Mouse (Mus musculus) forebrain, embryonic 13.5 days (tissue): ENCODE measurements at regions not wholly inside any gene's neighbourhood (a gene's known extent, or its start where the extent isn't known, plus 50 kb on each side); places are given as distances from the start of the nearest gene placed in this dataset.
A peak's percentile ranks its signal among the peaks of the same experiment; 100 is the strongest.
"Not testable (repeated sequence)": the region's sequence is repeated elsewhere in the genome, so short reads cannot be mapped to it uniquely, and the experiment has no call there.

Experiments used
- ATAC-seq: fragments of 200-750 bp; cut with Nextera tagmentation; 2 replicates; pipeline ENCODE4 v1.8.0; 2017
- H3K27ac ChIP-seq: fragments of 300-500 bp; sonication (generic); 2 replicates; pipeline ENCODE4 v1.5.1; 2015; ENCODE audit warnings: inconsistent platforms, mild to moderate bottlenecking, moderate library complexity
- H3K27me3 ChIP-seq: fragments of 300-500 bp; sonication (generic); 2 replicates; pipeline ENCODE4 v1.6.1; 2015; ENCODE audit warnings: mild to moderate bottlenecking, inconsistent platforms
- H3K36me3 ChIP-seq: fragments of 300-500 bp; sonication (generic); 2 replicates; pipeline ENCODE4 v1.6.1; 2015; ENCODE audit warnings: mild to moderate bottlenecking, inconsistent platforms; ENCODE audit not compliant: poor library complexity, severe bottlenecking
- H3K4me1 ChIP-seq: fragments of 300-500 bp; sonication (generic); 2 replicates; pipeline ENCODE4 v1.6.1; 2015; ENCODE audit warnings: inconsistent platforms
- H3K4me2 ChIP-seq: fragments of 300-500 bp; sonication (generic); 2 replicates; pipeline ENCODE4 v1.6.1; 2015; ENCODE audit warnings: inconsistent platforms, mild to moderate bottlenecking, moderate library complexity
- H3K4me3 ChIP-seq: fragments of 300-500 bp; sonication (generic); 2 replicates; pipeline ENCODE4 v1.5.1; 2015; ENCODE audit warnings: mild to moderate bottlenecking, inconsistent platforms
- H3K9ac ChIP-seq: fragments of 300-500 bp; sonication (generic); 2 replicates; pipeline ENCODE4 v1.6.1; 2015; ENCODE audit warnings: mild to moderate bottlenecking, inconsistent platforms
- H3K9me3 ChIP-seq: fragments of 300-500 bp; sonication (generic); replicated peaks from 2 replicates; pipeline ENCODE4 v1.6.1; 2016; ENCODE audit warnings: inconsistent platforms
- WGBS: fragments of 180-500 bp; shearing (Covaris S2); methylation state at CpG from one replicate; pipeline ENCODE4 v1.1.7; 2015; 5-methylcytosine and 5-hydroxymethylcytosine counted together

DNA sequence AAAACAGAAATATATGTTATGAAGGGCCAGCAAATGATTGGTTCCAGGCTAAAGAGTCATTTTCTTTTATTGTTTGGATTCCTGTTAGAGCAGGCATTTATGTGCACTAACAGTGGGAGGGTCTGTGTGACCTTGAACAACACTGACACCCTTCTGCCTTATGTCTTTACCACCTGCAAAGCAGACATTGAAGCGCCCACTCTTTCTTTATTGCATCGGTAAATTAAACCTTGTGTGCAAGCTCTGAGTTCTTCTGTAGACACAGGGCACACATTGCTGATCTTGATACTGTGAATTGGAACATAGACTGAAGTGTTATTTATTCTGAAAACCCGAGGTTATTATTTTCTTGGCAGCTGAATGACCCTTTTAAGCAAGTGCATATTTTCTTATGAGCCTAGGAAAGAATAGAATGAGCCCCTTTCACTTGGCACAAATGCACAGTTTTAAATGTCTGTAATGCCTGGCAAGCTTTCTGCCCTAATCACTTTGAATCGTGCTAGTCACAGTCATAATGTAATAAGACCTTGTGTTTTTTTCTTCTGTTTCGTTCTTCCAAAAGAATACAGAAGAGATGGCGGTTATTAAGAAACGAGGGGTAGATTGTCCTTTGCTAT is 125.1 kb upstream of the Cobl start:
- no peak overlapping the region for H3K4me2 ChIP-seq
- no peak overlapping the region for H3K4me3 ChIP-seq
- H3K27ac ChIP-seq, result no peak overlapping the region
- WGBS, result 34% methylated on average over 7 of the region's 7 CpGs
- no peak overlapping the region for H3K9ac ChIP-seq
- peaks cover 7% of the 10 kb centered on the region for H3K4me1 ChIP-seq
- no peaks in the 10 kb centered on the region for H3K27me3 ChIP-seq
- ATAC-seq, result peak; percentile 83
- H3K9me3 ChIP-seq, result no peaks in the 10 kb centered on the region
- H3K36me3 ChIP-seq, result no peaks in the 10 kb centered on the region

- ATAC-seq, result 0 out of 2 replicates have a peak, but pooled peaks have one; percentile 19
- not testable (repeated sequence) for H3K27ac ChIP-seq, H3K36me3 ChIP-seq, H3K9ac ChIP-seq, H3K4me1 ChIP-seq, H3K4me2 ChIP-seq, H3K4me3 ChIP-seq, H3K27me3 ChIP-seq, H3K9me3 ChIP-seq
- 76% methylated on average over 2 of the region's 2 CpGs for WGBS
Measured at GRCm38 (mm10) chr11:12584851-12585680, 120.3 kb upstream of the Cobl start.

GRCm38 (mm10) chr11:12578999-12579576 is 114.3 kb upstream of the Cobl start:
- Histone ChIP-seq H3K27me3 (no peaks in the 10 kb centered on the region), H3K4me2 (no peak overlapping the region), H3K4me3 (no peak overlapping the region), H3K9me3 (no peaks in the 10 kb centered on the region), H3K9ac (no peak overlapping the region), H3K4me1 (peaks cover 9% of the 10 kb centered on the region; the same call in 1 of the 2 replicates), H3K27ac (no peak overlapping the region), H3K36me3 (no peaks in the 10 kb centered on the region)
- WGBS, result 33% methylated on average over 14 of the region's 14 CpGs
- ATAC-seq, result peak; percentile 70

DNA sequence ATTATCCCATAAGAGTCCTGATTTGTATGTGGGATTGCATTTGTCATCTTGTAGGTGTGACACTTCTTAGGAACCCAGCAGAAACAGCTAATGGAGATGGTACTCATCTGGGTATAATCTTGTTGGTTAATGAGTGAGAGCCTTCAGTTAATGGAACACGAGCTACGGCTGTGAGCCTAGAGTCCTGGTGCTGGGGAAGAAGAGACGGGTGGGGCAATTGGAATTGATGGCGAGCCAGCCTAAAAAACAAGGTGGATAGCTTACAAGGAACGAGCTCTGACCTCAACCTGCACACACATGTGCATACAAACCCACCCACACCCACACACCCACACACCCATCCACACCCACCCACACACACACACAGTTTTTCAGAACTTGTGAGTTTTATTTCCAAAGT is 94.9 kb upstream of the Cobl start:
- peak; percentile 43 for ATAC-seq
- Histone ChIP-seq H3K27me3 (no peaks in the 10 kb centered on the region), H3K4me1 (no peaks in the 10 kb centered on the region), H3K9ac (no peak overlapping the region), H3K36me3 (no peaks in the 10 kb centered on the region), H3K27ac (no peak overlapping the region), H3K4me2 (no peak overlapping the region), H3K9me3 (no peaks in the 10 kb centered on the region), H3K4me3 (no peak overlapping the region)
- 77% methylated on average over 5 of the region's 5 CpGs for WGBS

- Histone ChIP-seq H3K4me2 (no peak overlapping the region), H3K36me3 (no peaks in the 10 kb centered on the region), H3K9ac (no peak overlapping the region), H3K4me3 (no peak overlapping the region), H3K27ac (no peak overlapping the region), H3K9me3 (no peaks in the 10 kb centered on the region), H3K27me3 (no peaks in the 10 kb centered on the region), H3K4me1 (no peaks in the 10 kb centered on the region)
- peak; percentile 96 for ATAC-seq
- WGBS, result 18% methylated on average over 1 of the region's 1 CpGs
Measured at GRCm38 (mm10) chr11:12558995-12559633, 94.4 kb upstream of the Cobl start.

GRCm38 (mm10) chr11:12558176-12558575 is 93.4 kb upstream of the Cobl start:
- no peak overlapping the region for H3K9ac ChIP-seq
- H3K4me3 ChIP-seq, result no peak overlapping the region
- no peaks in the 10 kb centered on the region for H3K9me3 ChIP-seq
- 75% methylated on average over 8 of the region's 8 CpGs for WGBS
- H3K36me3 ChIP-seq, result no peaks in the 10 kb centered on the region
- no peaks in the 10 kb centered on the region for H3K4me1 ChIP-seq
- no peak overlapping the region for H3K27ac ChIP-seq
- H3K27me3 ChIP-seq, result no peaks in the 10 kb centered on the region
- no peak overlapping the region for H3K4me2 ChIP-seq
- no peak for ATAC-seq

DNA sequence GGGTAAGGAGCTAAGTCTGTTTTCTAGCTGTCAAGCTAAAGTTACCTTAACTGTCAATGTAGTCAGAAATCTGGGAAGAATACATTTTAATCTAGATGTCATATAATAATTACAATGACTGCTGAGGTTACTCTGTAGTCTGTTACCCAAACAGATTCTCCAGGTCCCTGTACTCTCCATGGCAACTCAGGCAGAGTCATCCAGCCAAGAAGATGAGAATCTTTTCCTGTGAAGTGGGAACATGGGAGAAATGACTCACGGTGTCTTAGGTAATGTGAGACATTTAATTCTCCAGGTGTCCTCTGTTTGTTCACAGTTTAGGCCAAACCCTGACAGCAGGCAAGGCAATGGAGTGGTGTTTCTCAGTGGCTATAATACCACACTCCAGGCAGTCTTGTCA is 81.0 kb upstream of the Cobl start:
- Histone ChIP-seq H3K27ac (no peak overlapping the region), H3K9ac (no peak overlapping the region), H3K27me3 (0 out of 2 replicates have a peak, but pooled peaks cover 3% of the 10 kb centered on the region), H3K4me2 (no peak overlapping the region), H3K36me3 (no peaks in the 10 kb centered on the region), H3K4me3 (no peak overlapping the region), H3K9me3 (no peaks in the 10 kb centered on the region), H3K4me1 (no peaks in the 10 kb centered on the region)
- no peak for ATAC-seq
- WGBS, result 83% methylated on average over 1 of the region's 1 CpGs

- no peak overlapping the region for H3K27ac ChIP-seq
- ATAC-seq, result no peak
- no peaks in the 10 kb centered on the region for H3K9me3 ChIP-seq
- no peak overlapping the region for H3K4me2 ChIP-seq
- 65% methylated on average over 1 of the region's 1 CpGs for WGBS
- H3K4me1 ChIP-seq, result no peaks in the 10 kb centered on the region
- H3K27me3 ChIP-seq, result 0 out of 2 replicates have a peak, but pooled peaks cover 3% of the 10 kb centered on the region
- no peaks in the 10 kb centered on the region for H3K36me3 ChIP-seq
- no peak overlapping the region for H3K9ac ChIP-seq
- H3K4me3 ChIP-seq, result no peak overlapping the region
Measured at GRCm38 (mm10) chr11:12543042-12543441, 78.3 kb upstream of the Cobl start.

- H3K4me1 ChIP-seq, result no peaks in the 10 kb centered on the region
- 0 out of 2 replicates have a peak, but pooled peaks have one; percentile 45 for ATAC-seq
- H3K27me3 ChIP-seq, result 0 out of 2 replicates have a peak, but pooled peaks cover 3% of the 10 kb centered on the region
- no peak overlapping the region for H3K9ac ChIP-seq
- H3K4me3 ChIP-seq, result no peak overlapping the region
- WGBS, result 42% methylated on average over 5 of the region's 5 CpGs
- no peak overlapping the region for H3K4me2 ChIP-seq
- no peak overlapping the region for H3K27ac ChIP-seq
- no peaks in the 10 kb centered on the region for H3K9me3 ChIP-seq
- H3K36me3 ChIP-seq, result no peaks in the 10 kb centered on the region
Measured at GRCm38 (mm10) chr11:12540333-12540870, 75.6 kb upstream of the Cobl start.

DNA sequence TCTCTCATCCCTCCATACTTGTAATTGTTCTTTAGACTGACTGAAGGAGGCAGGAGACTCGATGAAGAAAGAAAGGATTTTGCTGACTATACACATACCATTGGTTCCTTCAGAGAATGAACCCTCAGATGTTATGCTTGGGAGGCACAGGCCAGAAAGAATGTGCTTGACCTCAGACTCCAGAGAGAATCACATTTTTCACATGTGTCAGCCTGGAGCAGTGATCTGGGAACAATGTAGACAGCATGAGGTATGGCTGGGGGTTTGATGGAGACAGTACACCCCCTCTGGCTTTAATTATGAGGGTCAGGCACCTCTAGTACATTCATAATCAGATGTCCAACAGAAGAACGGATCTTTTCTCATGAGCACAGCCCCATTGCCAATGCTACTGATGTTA is 70.3 kb upstream of the Cobl start:
- Histone ChIP-seq H3K27ac (no peak overlapping the region), H3K27me3 (no peaks in the 10 kb centered on the region), H3K4me2 (no peak overlapping the region), H3K4me3 (no peak overlapping the region), H3K4me1 (no peaks in the 10 kb centered on the region), H3K36me3 (no peaks in the 10 kb centered on the region), H3K9ac (no peak overlapping the region), H3K9me3 (no peaks in the 10 kb centered on the region)
- ATAC-seq, result no peak
- 39% methylated on average over 2 of the region's 2 CpGs for WGBS

GRCm38 (mm10) chr11:12532288-12532687 is 67.5 kb upstream of the Cobl start:
- no peaks in the 10 kb centered on the region for H3K36me3 ChIP-seq
- peak; percentile 97 for ATAC-seq
- no peaks in the 10 kb centered on the region for H3K9me3 ChIP-seq
- H3K4me3 ChIP-seq, result no peak overlapping the region
- H3K4me1 ChIP-seq, result no peaks in the 10 kb centered on the region
- no peaks in the 10 kb centered on the region for H3K27me3 ChIP-seq
- 10% methylated on average over 3 of the region's 3 CpGs for WGBS
- no peak overlapping the region for H3K4me2 ChIP-seq
- H3K9ac ChIP-seq, result no peak overlapping the region
- no peak overlapping the region for H3K27ac ChIP-seq

- not testable (repeated sequence) for H3K27me3 ChIP-seq, H3K4me2 ChIP-seq, H3K9ac ChIP-seq, H3K9me3 ChIP-seq, H3K4me1 ChIP-seq, H3K27ac ChIP-seq, H3K4me3 ChIP-seq, H3K36me3 ChIP-seq, ATAC-seq
- WGBS, result 67% methylated on average over 2 of the region's 2 CpGs
Measured at GRCm38 (mm10) chr11:12522063-12522462, 57.3 kb upstream of the Cobl start.
